Mouse (Mus musculus): Measurements from ENCODE around the gene Klk9.

GRCm38 (mm10) chr7:43781541-43781940 lies 10.2 kb upstream of the Klk9 start:
- TF ChIP-seq POLR2A (IDR thresholded peaks at IDR 0.05; ENCODE audit: insufficient read length, low read depth) (no peak), SRF (IDR thresholded peaks at IDR 0.05; ENCODE audit: control insufficient read depth, insufficient read length, low read depth) (no peak), MAX (IDR thresholded peaks at IDR 0.05; ENCODE audit: low read depth) (no peak), USF1 (IDR thresholded peaks at IDR 0.05; ENCODE audit: low read depth) (no peak), POLR2AphosphoS2 (IDR thresholded peaks at IDR 0.05; ENCODE audit: insufficient read length, low read depth) (no peak), CEBPB (IDR thresholded peaks at IDR 0.05; ENCODE audit: insufficient read depth, poor library complexity, severe bottlenecking) (no peak)

Data from myocyte (in vitro differentiated cells).